Mouse (Mus musculus) layer of hippocampus, adult 2 months (tissue): ENCODE data around the gene Map7. TPM values are rescaled to one million over a fixed set of nuclear protein-coding genes. Genes with fewer than 3 reads are reported as not detected.

ENCODE experiments used
- DNase-seq, 2 experiments: peaks; one replicate each; pipeline ENCODE4 v3.0.0; 2022; ENCODE audit warnings: low spot score in 2 of 2
- H3K27ac ChIP-seq: fragments of 200-600 bp; 2 replicates; pipeline ENCODE4 v1.8.1; 2022
- H3K4me3 ChIP-seq: fragments of 200-600 bp; 2 replicates; pipeline ENCODE4 v1.8.1; 2022; ENCODE audit warnings: mild to moderate bottlenecking
- CTCF ChIP-seq: fragments of 200-600 bp; conservative IDR thresholded peaks from 2 replicates; pipeline ENCODE4 v1.8.1; 2022; ENCODE audit warnings: antibody characterized with exemption, mild to moderate bottlenecking, moderate library complexity
- total RNA-seq, 2 experiments: library from RNA; stranded (reverse); gene quantifications; 2 replicates each; pipeline ENCODE4 v1.2.3; 2021

The Map7 gene
- total RNA-seq, 2 experiments from 2014 or later: 109 to 127 TPM

DNA sequence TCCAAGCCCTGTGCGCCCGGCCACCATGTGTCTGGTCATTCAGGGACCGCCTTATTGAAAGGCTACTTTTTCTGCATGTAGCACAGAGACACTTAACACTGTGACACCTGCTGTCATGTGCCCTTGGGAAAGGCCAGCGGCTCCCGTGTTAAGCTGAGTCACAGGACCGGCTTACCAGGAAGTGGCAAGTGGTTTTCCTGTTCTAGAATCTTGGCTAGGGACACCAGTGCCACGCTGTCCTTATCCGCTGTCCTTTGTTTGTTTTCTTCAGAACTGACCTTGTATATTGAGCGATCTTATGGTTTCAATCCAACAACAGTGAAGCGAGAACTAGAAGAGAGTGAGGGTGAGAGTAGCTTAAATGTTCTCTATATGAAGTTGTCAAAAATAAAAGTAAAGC, 85.2 kb downstream of the Map7 start:
- no peak for DNase-seq
- TF ChIP-seq CTCF: no peak
- Histone ChIP-seq H3K4me3 (no peak overlapping the region), H3K27ac (no peak overlapping the region)

DNA sequence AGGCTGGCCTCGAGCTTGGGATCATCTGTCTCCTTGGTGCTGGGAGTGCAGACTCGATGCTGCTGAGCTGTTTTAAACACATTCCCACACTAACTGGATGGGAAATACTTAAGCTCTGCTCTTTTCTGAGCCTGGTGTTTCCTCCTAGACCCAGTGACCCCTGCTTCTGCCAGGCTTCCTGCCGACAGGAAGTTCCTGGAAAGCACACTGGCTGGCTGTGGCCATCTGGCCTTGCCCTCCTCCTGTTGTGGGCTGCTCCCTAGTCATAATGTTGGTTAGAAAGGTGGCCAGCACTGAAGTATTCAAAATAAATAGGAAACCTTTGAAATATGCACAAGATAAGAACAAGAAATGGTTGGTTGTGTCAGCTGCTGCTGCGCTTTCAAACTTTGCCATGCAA, 86.2 kb downstream of the Map7 start:
- no peak for DNase-seq
- no peak for TF ChIP-seq CTCF

DNA sequence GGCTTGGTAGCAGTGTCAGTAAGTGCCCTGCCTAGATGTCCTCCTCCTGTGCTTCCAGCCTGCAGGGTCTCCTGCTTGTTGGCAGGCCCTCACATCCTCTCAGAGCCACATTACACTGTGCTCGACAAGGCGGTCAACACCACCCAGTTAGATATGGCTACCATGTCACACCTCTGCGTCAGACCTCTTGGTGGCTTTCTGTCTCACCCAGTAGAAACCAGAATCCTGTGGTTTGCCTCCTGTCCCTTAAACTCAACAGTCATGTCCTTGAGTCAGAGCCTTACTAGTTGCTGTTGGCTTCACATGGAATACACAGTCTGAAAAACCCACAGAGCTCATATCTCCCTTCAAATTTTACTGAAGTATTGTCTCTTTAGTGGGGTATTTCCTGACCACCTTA, 87.4 kb downstream of the Map7 start:
- Histone ChIP-seq H3K4me3 (no peak overlapping the region), H3K27ac (no peak overlapping the region)
- TF ChIP-seq CTCF: no peak
- no peak for DNase-seq

More for the DNA sequence above, 86.2 kb downstream of the Map7 start:
- Histone ChIP-seq H3K4me3 (no peak overlapping the region), H3K27ac (no peak overlapping the region)

DNA sequence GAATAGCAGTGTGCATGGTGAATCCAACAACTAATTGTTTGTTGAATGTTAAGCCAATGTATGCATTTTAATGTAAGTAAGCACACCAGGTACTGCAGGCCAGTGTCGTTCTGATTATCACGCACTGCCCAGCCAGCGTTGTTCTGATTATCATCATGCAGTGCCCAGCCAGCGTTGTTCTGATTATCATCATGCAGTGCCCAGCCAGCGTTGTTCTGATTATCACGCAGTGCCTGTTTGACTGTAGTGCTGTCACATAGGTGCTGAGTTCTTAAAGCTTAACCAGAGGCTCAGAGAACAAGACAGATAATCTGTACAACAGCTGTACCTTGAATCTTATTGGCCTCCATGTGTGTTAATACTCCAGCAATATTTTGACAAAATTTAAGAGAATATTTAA, 88.0 kb downstream of the Map7 start:
- no peak for DNase-seq
- no peak for TF ChIP-seq CTCF
- H3K4me3 ChIP-seq: no peak overlapping the region
- no peak overlapping the region for H3K27ac ChIP-seq

DNA sequence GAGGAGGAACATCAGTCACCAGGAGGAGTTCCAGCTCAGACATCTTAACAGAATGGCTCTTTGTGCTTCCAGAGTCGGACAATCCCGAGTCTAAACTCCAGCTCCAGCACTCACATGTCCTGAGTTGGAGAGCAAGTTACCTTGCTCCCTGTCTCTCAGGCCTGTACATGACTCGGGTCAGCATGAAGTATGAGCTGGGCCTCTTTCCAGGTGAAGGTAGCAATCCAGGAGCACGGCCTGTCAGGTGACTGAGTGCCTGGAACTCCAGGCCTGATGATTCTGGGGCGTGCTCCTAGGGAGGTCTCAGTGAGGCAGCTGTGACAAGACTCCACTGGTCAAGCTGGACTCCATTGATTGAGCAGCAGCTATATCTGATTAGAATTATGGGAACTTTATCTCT, 90.0 kb downstream of the Map7 start:
- DNase-seq: no peak
- Histone ChIP-seq H3K4me3 (no peak overlapping the region), H3K27ac (no peak overlapping the region)
- TF ChIP-seq CTCF: no peak

DNA sequence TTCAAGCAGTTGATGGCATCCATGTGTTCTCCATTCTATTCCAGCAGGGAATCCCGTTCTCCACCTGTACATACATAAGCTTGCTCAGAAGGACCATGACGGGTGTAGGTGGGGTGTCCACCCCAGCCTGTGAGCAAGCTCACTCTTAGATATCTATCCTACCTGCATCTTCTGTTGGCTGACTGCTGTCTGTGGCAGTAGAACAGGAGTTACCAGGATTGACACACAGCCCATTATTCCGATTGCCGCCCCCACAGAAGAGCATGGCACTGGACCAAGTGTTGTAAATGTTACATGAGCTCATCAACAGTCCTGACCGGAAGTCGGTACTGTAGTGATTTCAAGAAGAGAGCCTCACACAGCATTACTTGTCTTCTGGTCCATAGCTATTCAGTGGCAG, 92.6 kb downstream of the Map7 start:
- no peak for TF ChIP-seq CTCF
- DNase-seq: no peak
- H3K27ac ChIP-seq: no peak overlapping the region
- H3K4me3 ChIP-seq: no peak overlapping the region

DNA sequence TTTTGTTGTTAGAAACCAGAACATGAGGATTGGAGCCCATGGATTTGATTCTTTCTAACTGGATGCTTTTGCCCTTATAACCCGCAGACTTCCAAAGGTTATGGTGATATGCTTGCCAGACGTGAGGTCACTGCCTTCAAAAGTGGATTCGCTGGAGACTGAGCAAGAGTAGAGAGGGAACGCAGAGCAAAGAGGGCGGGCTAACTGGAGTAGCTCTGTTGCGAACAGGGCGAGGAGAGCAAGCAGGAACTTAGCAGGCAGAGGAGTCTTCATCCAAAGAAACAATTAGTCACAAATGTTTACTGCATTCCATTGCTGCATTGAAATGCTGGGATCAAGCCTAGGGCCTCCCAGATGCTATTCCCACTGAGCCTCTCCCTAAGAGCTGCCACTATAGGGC, 95.0 kb downstream of the Map7 start:
- no peak for TF ChIP-seq CTCF
- no peak overlapping the region for H3K4me3 ChIP-seq
- no peak for DNase-seq
- H3K27ac ChIP-seq: no peak overlapping the region

DNA sequence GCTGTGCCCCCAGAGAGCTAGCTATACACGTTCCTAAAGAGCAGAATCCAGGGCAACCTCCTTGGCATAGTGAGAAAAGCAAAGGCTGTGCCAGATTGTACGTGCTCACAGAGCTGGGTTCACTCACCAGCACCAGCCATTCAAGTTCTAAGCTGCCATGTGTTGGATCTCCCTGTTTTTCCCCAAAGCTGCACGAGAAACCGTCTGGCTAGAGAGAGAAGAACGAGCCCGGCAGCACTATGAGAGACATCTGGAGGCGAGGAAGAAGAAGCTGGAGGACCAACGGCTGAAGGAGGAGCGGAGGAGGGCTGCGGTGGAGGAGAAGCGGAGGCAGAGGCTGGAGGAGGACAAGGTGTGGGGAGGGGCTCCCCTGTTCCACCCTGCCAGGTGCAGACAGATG, 96.8 kb downstream of the Map7 start:
- no peak overlapping the region for H3K4me3 ChIP-seq
- DNase-seq: peak in 1 of 2 experiments; percentile 52
- TF ChIP-seq CTCF: no peak
- no peak overlapping the region for H3K27ac ChIP-seq

DNA sequence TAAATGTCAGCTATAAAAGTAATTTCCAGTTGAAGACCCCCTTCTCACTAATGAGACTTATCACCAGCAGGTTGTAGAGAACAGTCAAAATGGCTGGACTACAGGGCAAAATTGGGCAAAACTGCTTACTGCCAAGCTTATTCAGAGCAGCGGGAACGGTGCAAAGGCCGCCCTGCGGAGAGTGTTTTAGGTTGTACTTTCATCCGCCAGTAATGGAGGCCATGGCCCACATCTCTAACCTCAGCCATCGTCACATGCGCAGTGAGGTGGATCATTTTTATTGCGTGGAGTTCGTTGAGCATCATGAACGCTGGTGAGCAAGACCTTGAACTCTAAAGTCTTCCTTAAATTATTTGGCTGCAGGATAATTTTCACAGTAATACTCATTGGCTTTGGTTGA, 100.8 kb downstream of the Map7 start:
- DNase-seq: no peak
- no peak overlapping the region for H3K4me3 ChIP-seq
- no peak overlapping the region for H3K27ac ChIP-seq
- no peak for TF ChIP-seq CTCF

DNA sequence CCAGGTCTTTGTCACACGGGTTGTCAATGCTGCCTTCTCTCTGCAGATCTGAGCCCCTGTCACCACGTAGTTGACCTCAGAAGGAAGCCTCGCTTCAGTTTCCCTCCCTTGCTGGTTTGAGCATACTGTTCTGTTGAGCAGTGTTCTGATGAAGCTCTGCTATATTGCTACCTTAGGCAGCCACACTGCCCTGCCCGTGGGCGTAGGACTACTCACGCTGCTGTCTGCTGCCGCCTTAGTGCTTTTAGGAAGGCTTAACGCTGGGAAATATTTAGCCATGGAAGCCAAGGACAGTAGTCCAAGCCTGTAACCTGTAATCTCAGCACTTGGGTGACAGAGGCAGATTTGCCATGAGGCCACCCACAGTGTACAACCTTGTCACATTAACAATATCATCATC, 107.3 kb downstream of the Map7 start:
- no peak for DNase-seq
- Histone ChIP-seq H3K27ac (no peak overlapping the region), H3K4me3 (no peak overlapping the region)
- TF ChIP-seq CTCF: no peak

DNA sequence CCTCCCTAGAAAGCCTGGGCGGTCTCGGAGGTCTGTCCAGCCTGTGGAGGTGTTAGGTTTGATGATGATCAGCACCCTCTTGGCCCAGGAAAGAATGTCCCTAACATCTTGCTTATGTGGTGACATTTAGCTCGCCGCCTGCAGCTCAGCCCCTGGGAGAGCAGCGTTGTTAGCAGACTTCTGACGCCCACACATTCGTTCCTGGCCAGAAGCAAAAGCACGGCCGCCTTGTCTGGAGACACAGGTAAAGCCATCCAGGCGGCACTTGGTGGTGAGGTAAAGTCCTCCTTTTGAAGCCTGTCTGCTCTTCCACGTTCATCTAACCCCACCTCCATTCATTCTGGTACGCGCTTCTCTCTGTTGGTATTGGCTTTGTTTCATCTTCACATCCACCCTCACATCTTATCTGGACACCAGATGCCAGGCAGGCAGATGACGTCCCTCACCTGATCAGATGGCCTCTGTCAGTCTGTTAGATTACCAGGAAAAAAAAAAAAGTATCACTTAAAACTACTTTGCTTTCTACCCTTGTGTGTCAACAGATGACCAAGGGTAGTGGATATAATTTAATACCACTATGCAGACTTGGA, 108.9 kb downstream of the Map7 start:
- DNase-seq: no peak
- H3K27ac ChIP-seq: no peak overlapping the region
- no peak for TF ChIP-seq CTCF
- H3K4me3 ChIP-seq: no peak overlapping the region

DNA sequence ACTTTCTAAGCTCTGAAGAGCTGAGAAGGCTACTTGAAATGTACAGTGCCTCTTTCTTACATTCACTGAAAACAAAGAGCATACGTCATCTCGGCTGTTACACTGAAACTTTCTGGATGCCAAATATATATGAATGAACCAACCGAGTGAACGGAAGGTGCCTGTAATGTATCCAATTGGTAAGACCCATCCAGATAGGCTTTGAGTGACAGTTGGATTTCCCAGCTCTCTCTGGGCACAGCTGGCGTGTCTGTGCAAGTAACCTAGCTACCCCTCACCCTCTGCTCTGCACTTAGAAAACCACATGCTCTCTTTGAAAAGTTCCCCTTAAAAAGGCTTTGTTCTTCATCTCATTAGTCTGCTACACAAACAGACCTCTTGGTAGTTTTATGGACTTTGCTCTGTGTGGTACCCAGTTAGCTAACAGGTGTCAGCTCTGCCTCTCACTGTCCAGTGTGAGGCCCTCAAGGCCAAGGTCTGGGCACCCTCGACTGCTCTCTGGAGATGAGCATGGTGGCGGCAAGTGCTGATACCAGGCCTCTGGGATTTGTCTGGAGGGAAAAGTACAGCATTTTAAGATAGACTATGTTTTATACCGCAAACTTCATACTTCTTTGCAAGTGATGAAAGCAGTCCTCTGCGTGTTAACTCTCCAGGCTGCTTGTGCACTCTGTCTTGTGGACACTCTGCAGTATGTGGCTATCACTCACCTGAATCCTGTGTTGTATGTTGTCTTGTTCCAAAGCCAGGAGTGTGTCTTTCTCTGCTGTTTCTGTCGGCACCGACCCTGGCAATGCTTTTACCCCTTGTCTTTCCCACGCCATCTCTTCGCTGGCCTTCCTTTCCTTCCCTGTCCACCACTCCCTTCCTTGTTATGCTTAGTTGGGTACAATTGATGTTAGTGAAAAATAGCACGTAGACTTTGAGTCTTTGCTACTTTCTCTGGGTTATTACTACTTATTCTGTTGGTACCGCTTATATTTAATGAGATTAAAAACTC, 109.8 kb downstream of the Map7 start:
- no peak for TF ChIP-seq CTCF
- no peak for DNase-seq
- H3K4me3 ChIP-seq: no peak overlapping the region
- no peak overlapping the region for H3K27ac ChIP-seq

DNA sequence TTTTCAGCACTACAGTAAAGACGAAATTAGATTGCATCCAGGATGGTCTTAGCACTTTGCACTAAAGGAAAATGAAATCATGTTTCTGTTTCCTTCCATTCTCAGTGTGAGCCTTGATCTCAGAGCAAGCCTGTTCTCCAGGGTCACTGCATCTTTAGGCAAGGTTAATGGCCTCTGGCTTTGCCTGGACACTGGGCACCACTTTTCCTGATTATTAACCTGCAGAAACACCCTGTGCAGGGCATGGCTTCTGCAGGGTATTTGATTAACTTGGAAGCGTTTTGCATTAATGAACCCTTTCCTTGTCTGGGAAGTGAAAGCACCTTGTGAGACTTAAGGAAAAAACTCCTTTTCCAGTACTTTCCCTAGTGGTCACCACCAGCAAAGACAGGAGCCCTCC, 111.2 kb downstream of the Map7 start:
- peak; percentile 17; the same call in 1 of the 2 replicates for TF ChIP-seq CTCF
- DNase-seq: no peak
- H3K27ac ChIP-seq: no peak overlapping the region
- H3K4me3 ChIP-seq: no peak overlapping the region

DNA sequence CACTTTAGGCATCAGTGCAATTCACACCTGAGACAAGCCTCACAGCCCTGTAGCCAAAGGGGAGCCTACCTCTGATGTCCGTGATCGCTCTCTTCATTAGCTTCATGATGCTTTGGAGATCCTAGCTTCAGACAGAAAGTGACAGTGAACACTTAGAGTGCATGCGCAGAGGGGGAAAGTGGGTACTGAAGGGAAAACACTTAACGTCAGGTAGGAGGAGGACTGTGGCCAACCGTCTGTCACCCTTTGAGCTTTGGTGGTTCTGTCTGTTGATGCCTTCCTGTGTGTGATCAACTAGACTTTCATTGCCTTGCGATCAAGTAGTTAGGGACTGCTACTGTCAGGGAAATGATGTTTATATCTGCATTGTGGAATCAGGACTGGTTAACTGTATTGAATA, 114.6 kb downstream of the Map7 start:
- H3K4me3 ChIP-seq: no peak overlapping the region
- DNase-seq: no peak
- TF ChIP-seq CTCF: no peak
- H3K27ac ChIP-seq: no peak overlapping the region
